Mouse (Mus musculus): Measurements from ENCODE around the gene Rpa2. TPM values are rescaled to one million over a fixed set of nuclear protein-coding genes. Genes with fewer than 3 reads are reported as not detected.
"Not testable (repeated sequence)": the region's sequence is repeated elsewhere in the genome, so short reads cannot be mapped to it uniquely, and the experiment has no call there.

Gene Rpa2
- polyA plus RNA-seq, 1 experiment from 2014 or later, result 38.1 TPM

GRCm38 (mm10) chr4:132796196-132796886 is 28.2 kb downstream of the Rpa2 start, which contains the start of gene Themis2:
Gene Themis2 (minus strand): TSS chr4:132796387.
- 2% methylated on average over 21 of the region's 21 CpGs for WGBS
- no peak for ATAC-seq (ENCODE audit: low FRiP score, low TSS enrichment)
- peaks cover 5% of the 10 kb centered on the region; the same call in 1 of the 2 replicates for H3K27me3 ChIP-seq (ENCODE audit: control insufficient read depth, insufficient read depth, low read length)
- DNase-seq, result peak; percentile 55
- H3K27ac ChIP-seq (replicated peaks; ENCODE audit: low read depth, low read length), result no peak within 1 kb of the TSS
- no peak within 1 kb of the TSS; the same call in 1 of the 2 replicates for H3K4me3 ChIP-seq (replicated peaks; ENCODE audit: low read depth, low read length)
- H3K9ac ChIP-seq (replicated peaks; ENCODE audit: low read length), result no peak within 1 kb of the TSS
- no peaks in the 10 kb centered on the region for H3K9me3 ChIP-seq (ENCODE audit: control insufficient read depth, low read length)
- no peaks in the 10 kb centered on the region for H3K4me1 ChIP-seq (ENCODE audit: control insufficient read depth, insufficient read depth, low read length)
- no peaks in the 10 kb centered on the region for H3K36me3 ChIP-seq (ENCODE audit: control insufficient read depth, insufficient read depth, low read length)
- H3K4me2 ChIP-seq (ENCODE audit: low read length), result peak within 1 kb of the TSS; percentile 47

- 89% methylated on average over 1 of the region's 1 CpGs for WGBS
- H3K27me3 ChIP-seq (ENCODE audit: control insufficient read depth, insufficient read depth, low read length), result peaks cover 5% of the 10 kb centered on the region; the same call in 1 of the 2 replicates
- H3K4me3 ChIP-seq (replicated peaks; ENCODE audit: low read depth, low read length), result no peak overlapping the region
- H3K4me2 ChIP-seq (ENCODE audit: low read length), result no peak overlapping the region
- no peaks in the 10 kb centered on the region for H3K36me3 ChIP-seq (ENCODE audit: control insufficient read depth, insufficient read depth, low read length)
- H3K4me1 ChIP-seq (ENCODE audit: control insufficient read depth, insufficient read depth, low read length), result no peaks in the 10 kb centered on the region
- no peak for ATAC-seq (ENCODE audit: low FRiP score, low TSS enrichment)
- DNase-seq, result no peak
- H3K9me3 ChIP-seq (ENCODE audit: control insufficient read depth, low read length), result no peaks in the 10 kb centered on the region
- no peak overlapping the region for H3K27ac ChIP-seq (replicated peaks; ENCODE audit: low read depth, low read length)
- H3K9ac ChIP-seq (replicated peaks; ENCODE audit: low read length), result no peak overlapping the region
Observed at GRCm38 (mm10) chr4:132797461-132797860, 29.3 kb downstream of the Rpa2 start.

GRCm38 (mm10) chr4:132798028-132798427 is 29.9 kb downstream of the Rpa2 start:
- Histone ChIP-seq H3K4me2 (ENCODE audit: low read length) (no peak overlapping the region), H3K9me3 (ENCODE audit: control insufficient read depth, low read length) (no peaks in the 10 kb centered on the region), H3K4me1 (ENCODE audit: control insufficient read depth, insufficient read depth, low read length) (no peaks in the 10 kb centered on the region), H3K36me3 (ENCODE audit: control insufficient read depth, insufficient read depth, low read length) (no peaks in the 10 kb centered on the region), H3K4me3 (replicated peaks; ENCODE audit: low read depth, low read length) (no peak overlapping the region), H3K27ac (replicated peaks; ENCODE audit: low read depth, low read length) (no peak overlapping the region), H3K9ac (replicated peaks; ENCODE audit: low read length) (no peak overlapping the region), H3K27me3 (ENCODE audit: control insufficient read depth, insufficient read depth, low read length) (peaks cover 5% of the 10 kb centered on the region; the same call in 1 of the 2 replicates)
- ATAC-seq (ENCODE audit: low FRiP score, low TSS enrichment), result no peak
- WGBS, result 74% methylated on average over 4 of the region's 4 CpGs
- DNase-seq, result no peak

GRCm38 (mm10) chr4:132798666-132799065 is 30.5 kb downstream of the Rpa2 start:
- not testable (repeated sequence) for H3K9me3 ChIP-seq (ENCODE audit: control insufficient read depth, low read length); H3K27me3 ChIP-seq (ENCODE audit: control insufficient read depth, insufficient read depth, low read length); ATAC-seq (ENCODE audit: low FRiP score, low TSS enrichment); H3K4me2 ChIP-seq (ENCODE audit: low read length); DNase-seq; H3K4me3 ChIP-seq (replicated peaks; ENCODE audit: low read depth, low read length); H3K9ac ChIP-seq (replicated peaks; ENCODE audit: low read length); H3K27ac ChIP-seq (replicated peaks; ENCODE audit: low read depth, low read length); H3K4me1 ChIP-seq (ENCODE audit: control insufficient read depth, insufficient read depth, low read length); H3K36me3 ChIP-seq (ENCODE audit: control insufficient read depth, insufficient read depth, low read length)
- WGBS, result 88% methylated on average over 3 of the region's 3 CpGs

GRCm38 (mm10) chr4:132799845-132800244 is 31.7 kb downstream of the Rpa2 start:
- WGBS, result 90% methylated on average over 4 of the region's 4 CpGs
- no peak for ATAC-seq (ENCODE audit: low FRiP score, low TSS enrichment)
- Histone ChIP-seq H3K9me3 (ENCODE audit: control insufficient read depth, low read length) (no peaks in the 10 kb centered on the region), H3K9ac (replicated peaks; ENCODE audit: low read length) (no peak overlapping the region), H3K27me3 (ENCODE audit: control insufficient read depth, insufficient read depth, low read length) (peaks cover 5% of the 10 kb centered on the region; the same call in 1 of the 2 replicates), H3K4me3 (replicated peaks; ENCODE audit: low read depth, low read length) (no peak overlapping the region), H3K36me3 (ENCODE audit: control insufficient read depth, insufficient read depth, low read length) (no peaks in the 10 kb centered on the region), H3K27ac (replicated peaks; ENCODE audit: low read depth, low read length) (no peak overlapping the region), H3K4me1 (ENCODE audit: control insufficient read depth, insufficient read depth, low read length) (no peaks in the 10 kb centered on the region), H3K4me2 (ENCODE audit: low read length) (no peak overlapping the region)
- DNase-seq, result no peak

- DNase-seq (no peak), ATAC-seq (ENCODE audit: low FRiP score, low TSS enrichment) (no peak)
- H3K4me2 ChIP-seq (ENCODE audit: low read length), result no peak overlapping the region
Observed at GRCm38 (mm10) chr4:132801176-132802077, 33.3 kb downstream of the Rpa2 start.

GRCm38 (mm10) chr4:132802171-132802637 is 34.1 kb downstream of the Rpa2 start:
- Histone ChIP-seq H3K4me2 (ENCODE audit: low read length) (no peak overlapping the region), H3K27ac (replicated peaks; ENCODE audit: low read depth, low read length) (no peak overlapping the region), H3K4me1 (ENCODE audit: control insufficient read depth, insufficient read depth, low read length) (no peaks in the 10 kb centered on the region), H3K36me3 (ENCODE audit: control insufficient read depth, insufficient read depth, low read length) (no peaks in the 10 kb centered on the region), H3K9ac (replicated peaks; ENCODE audit: low read length) (no peak overlapping the region), H3K27me3 (ENCODE audit: control insufficient read depth, insufficient read depth, low read length) (no peaks in the 10 kb centered on the region), H3K4me3 (replicated peaks; ENCODE audit: low read depth, low read length) (no peak overlapping the region), H3K9me3 (ENCODE audit: control insufficient read depth, low read length) (no peaks in the 10 kb centered on the region)
- 70% methylated on average over 16 of the region's 16 CpGs for WGBS
- ATAC-seq (ENCODE audit: low FRiP score, low TSS enrichment) (no peak), DNase-seq (no peak)

More at GRCm38 (mm10) chr4:132801176-132802077, 33.3 kb downstream of the Rpa2 start:
- H3K4me1 ChIP-seq (ENCODE audit: control insufficient read depth, insufficient read depth, low read length), result no peaks in the 10 kb centered on the region
- H3K27me3 ChIP-seq (ENCODE audit: control insufficient read depth, insufficient read depth, low read length), result no peaks in the 10 kb centered on the region
- WGBS, result 88% methylated on average over 18 of the region's 18 CpGs
- H3K4me3 ChIP-seq (replicated peaks; ENCODE audit: low read depth, low read length), result no peak overlapping the region
- no peak overlapping the region for H3K27ac ChIP-seq (replicated peaks; ENCODE audit: low read depth, low read length)
- H3K9me3 ChIP-seq (ENCODE audit: control insufficient read depth, low read length), result no peaks in the 10 kb centered on the region
- H3K36me3 ChIP-seq (ENCODE audit: control insufficient read depth, insufficient read depth, low read length), result no peaks in the 10 kb centered on the region
- H3K9ac ChIP-seq (replicated peaks; ENCODE audit: low read length), result no peak overlapping the region

- H3K4me2 ChIP-seq (ENCODE audit: low read length), result no peak overlapping the region
- no peaks in the 10 kb centered on the region for H3K9me3 ChIP-seq (ENCODE audit: control insufficient read depth, low read length)
- 93% methylated on average over 5 of the region's 5 CpGs for WGBS
Observed at GRCm38 (mm10) chr4:132803212-132803611, 35.1 kb downstream of the Rpa2 start.

More at GRCm38 (mm10) chr4:132803212-132803611, 35.1 kb downstream of the Rpa2 start:
- H3K9ac ChIP-seq (replicated peaks; ENCODE audit: low read length), result no peak overlapping the region
- no peak overlapping the region for H3K27ac ChIP-seq (replicated peaks; ENCODE audit: low read depth, low read length)
- H3K27me3 ChIP-seq (ENCODE audit: control insufficient read depth, insufficient read depth, low read length), result no peaks in the 10 kb centered on the region
- H3K36me3 ChIP-seq (ENCODE audit: control insufficient read depth, insufficient read depth, low read length), result no peaks in the 10 kb centered on the region
- no peaks in the 10 kb centered on the region for H3K4me1 ChIP-seq (ENCODE audit: control insufficient read depth, insufficient read depth, low read length)
- DNase-seq, result no peak
- no peak for ATAC-seq (ENCODE audit: low FRiP score, low TSS enrichment)
- H3K4me3 ChIP-seq (replicated peaks; ENCODE audit: low read depth, low read length), result no peak overlapping the region
